Mouse (Mus musculus): ENCODE results near the gene Hus1. TPM values are rescaled to one million over a fixed set of nuclear protein-coding genes. Genes with fewer than 3 reads are reported as not detected.

Gene Hus1
- polyA plus RNA-seq, 1 experiment from 2014 or later = 23.2 TPM

DNA sequence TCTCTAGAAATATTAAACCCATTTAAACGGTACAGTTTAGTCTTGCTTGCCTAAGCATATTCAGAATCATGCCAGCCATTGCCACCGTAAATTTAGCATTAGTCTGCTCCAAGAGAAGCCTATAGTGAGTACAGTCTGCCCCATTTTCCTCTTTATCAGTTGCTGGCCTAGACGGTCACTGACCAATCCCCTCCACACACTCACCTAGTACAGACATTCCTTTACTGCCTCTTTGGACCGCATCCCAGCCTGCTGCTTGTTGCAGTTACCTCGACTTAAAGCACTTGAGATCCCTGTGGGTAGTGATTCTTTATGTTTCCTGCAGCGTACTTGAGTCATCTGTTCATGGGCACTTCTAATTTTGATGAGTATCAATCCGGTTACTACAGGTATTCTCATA is 13.8 kb upstream of the Hus1 start:
- WGBS = 88% methylated on average over 7 of the region's 7 CpGs

DNA sequence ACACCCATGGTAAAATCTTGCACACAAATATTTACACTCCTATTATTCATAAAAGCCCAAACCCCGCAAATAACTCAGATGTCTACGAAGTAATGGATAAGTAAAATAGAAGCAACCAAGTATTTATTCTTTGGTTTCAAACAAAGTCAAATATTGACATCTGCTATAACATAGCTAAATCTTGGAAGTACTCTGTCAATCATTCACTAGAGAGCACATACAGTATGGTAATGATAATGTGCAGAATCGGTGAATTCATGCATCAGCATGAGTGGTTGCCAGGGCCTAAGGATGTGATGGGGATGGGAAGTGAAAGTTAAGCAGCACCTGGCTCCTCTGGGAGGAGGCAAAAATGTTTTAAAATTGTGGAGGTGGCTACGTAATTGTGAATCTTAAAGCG is 9.2 kb upstream of the Hus1 start:
- Histone ChIP-seq H3K27me3 (ENCODE audit: low read depth, poor library complexity, severe bottlenecking) (no peaks in the 10 kb centered on the region), H3K27ac (replicated peaks) (no peak overlapping the region), H3K4me3 (no peak overlapping the region), H3K36me3 (no peaks in the 10 kb centered on the region), H3K4me1 (no peaks in the 10 kb centered on the region), H3K9me3 (replicated peaks) (no peaks in the 10 kb centered on the region)
- WGBS = 95% methylated on average over 5 of the region's 5 CpGs
- no peak for DNase-seq (ENCODE audit: low spot score)

More for the DNA sequence above, 13.8 kb upstream of the Hus1 start:
- Histone ChIP-seq H3K9me3 (replicated peaks) (no peaks in the 10 kb centered on the region), H3K4me1 (no peaks in the 10 kb centered on the region), H3K27me3 (ENCODE audit: low read depth, poor library complexity, severe bottlenecking) (no peaks in the 10 kb centered on the region), H3K36me3 (no peaks in the 10 kb centered on the region), H3K27ac (replicated peaks) (no peak overlapping the region), H3K4me3 (no peak overlapping the region)
- no peak for DNase-seq (ENCODE audit: low spot score)

DNA sequence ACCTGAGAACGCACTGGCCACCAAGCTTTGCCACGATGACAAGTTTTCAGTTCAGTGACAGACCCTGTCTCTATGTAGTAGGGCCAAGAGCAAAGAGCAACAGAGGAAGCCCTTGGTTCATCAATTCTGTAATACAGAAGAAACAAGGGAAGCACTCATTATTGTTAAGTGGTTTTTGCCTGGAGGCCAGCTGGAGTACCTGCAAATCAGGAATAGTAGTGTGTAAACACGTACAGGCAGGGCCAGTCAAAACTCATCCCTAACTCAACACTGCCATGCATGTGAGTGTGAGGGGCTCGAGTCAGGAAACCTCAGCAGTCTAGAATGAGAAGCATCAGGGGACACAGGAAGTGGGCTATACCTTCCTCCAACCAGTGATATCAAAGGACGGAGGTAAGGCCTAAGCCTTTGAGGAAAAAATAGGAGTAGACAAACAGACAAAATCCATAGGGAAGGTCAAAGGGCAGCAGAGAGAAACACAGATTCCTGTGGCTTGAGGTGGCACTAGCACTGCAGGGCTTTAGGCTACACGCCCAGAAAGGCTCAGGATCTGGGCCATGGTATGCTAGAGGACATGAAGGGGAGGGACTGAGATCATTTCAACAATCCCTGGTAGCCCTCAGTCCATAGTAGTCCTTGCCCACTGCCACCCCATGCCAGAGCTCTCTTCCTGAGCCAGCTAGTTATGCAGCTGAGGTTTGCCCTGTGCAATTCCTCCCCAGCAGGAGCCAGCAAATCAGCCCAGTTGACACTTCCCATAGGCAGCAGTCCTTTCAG is 7.7 kb upstream of the Hus1 start:
- no peaks in the 10 kb centered on the region for H3K27me3 ChIP-seq (ENCODE audit: low read depth, poor library complexity, severe bottlenecking)
- WGBS = 75% methylated on average over 6 of the region's 6 CpGs
- H3K27ac ChIP-seq (replicated peaks) = no peak overlapping the region
- no peaks in the 10 kb centered on the region for H3K9me3 ChIP-seq (replicated peaks)
- H3K36me3 ChIP-seq = no peaks in the 10 kb centered on the region
- H3K4me1 ChIP-seq = no peaks in the 10 kb centered on the region
- DNase-seq (ENCODE audit: low spot score) = no peak
- H3K4me3 ChIP-seq = no peak overlapping the region

DNA sequence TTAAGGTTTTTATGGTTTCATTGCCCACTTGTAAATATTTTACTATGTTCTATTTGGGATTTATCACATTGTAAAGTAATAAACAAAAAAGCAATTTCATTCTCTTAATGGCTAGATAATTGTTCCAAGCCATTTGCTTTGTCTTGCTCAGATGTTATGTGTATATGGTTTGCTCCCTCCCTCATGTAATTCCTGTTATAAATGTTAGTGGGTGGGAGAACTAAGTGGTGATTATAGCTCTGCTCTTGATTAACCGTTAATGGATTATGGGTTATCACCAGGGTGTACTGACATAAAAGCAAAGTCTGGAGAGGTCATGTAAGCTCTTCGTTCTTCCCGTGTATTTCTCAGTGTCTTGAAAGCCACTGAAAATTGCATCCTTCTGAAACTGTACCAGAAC is 3.7 kb upstream of the Hus1 start:
- no peak overlapping the region for H3K27ac ChIP-seq (replicated peaks)
- H3K36me3 ChIP-seq = no peaks in the 10 kb centered on the region
- H3K27me3 ChIP-seq (ENCODE audit: low read depth, poor library complexity, severe bottlenecking) = no peaks in the 10 kb centered on the region
- H3K4me3 ChIP-seq = no peak overlapping the region
- WGBS = 89% methylated on average over 3 of the region's 3 CpGs
- no peak for DNase-seq (ENCODE audit: low spot score)
- peaks cover 10% of the 10 kb centered on the region for H3K4me1 ChIP-seq
- no peaks in the 10 kb centered on the region for H3K9me3 ChIP-seq (replicated peaks)

DNA sequence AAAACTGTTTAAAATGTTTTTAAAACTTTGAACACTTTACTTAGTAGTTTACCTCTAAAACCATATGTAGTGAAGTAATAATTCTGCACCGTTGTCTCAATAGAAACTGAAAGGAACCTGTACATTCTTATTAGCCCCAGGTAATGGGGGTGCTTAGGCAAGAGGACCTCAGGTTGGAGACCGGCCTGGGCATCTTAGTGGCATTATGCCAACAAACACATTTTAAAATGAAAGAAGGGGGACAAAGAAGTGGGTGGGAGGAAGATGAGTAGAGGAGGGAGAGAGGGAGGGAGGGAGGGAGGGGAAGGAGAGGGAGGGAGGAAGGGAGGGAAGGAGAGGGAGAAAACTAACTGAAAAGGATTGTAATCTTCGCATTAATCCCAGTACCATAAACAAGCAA is 357 bp upstream of the Hus1 start:
- H3K9me3 ChIP-seq (replicated peaks) = no peaks in the 10 kb centered on the region
- under 1% methylated on average over 3 of the region's 3 CpGs for WGBS
- H3K27me3 ChIP-seq (ENCODE audit: low read depth, poor library complexity, severe bottlenecking) = no peaks in the 10 kb centered on the region
- H3K36me3 ChIP-seq = peaks cover 24% of the 10 kb centered on the region
- H3K4me1 ChIP-seq = peaks cover 26% of the 10 kb centered on the region
- H3K27ac ChIP-seq (replicated peaks) = peak overlapping the region; percentile 97
- peak; percentile 30 for DNase-seq (ENCODE audit: low spot score)
- peak overlapping the region; percentile 77 for H3K4me3 ChIP-seq

DNA sequence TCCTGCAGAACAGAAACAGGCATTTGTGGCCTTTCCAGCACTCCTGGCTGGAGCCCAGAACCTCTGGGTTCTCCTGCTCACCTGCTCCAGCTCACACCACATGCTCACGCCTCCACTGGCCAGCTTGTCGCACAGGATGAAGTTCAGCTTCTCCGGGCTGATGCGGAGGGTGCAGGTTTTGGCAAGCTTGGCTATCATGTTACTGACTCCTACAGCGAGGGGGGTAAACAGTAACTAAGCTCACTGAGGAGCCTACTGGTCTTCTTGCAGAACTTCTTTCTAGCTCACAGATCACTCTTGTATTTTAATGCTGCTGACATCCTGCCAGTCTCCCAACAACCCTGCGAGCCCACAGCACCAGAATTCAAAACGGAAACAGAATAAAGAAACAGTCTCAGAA is 575 bp downstream of the Hus1 start:
- H3K4me3 ChIP-seq = peak overlapping the region; percentile 77
- H3K9me3 ChIP-seq (replicated peaks) = no peaks in the 10 kb centered on the region
- 0% methylated on average over 7 of the region's 7 CpGs for WGBS
- no peaks in the 10 kb centered on the region for H3K27me3 ChIP-seq (ENCODE audit: low read depth, poor library complexity, severe bottlenecking)
- peaks cover 26% of the 10 kb centered on the region for H3K4me1 ChIP-seq
- peak overlapping the region; percentile 97 for H3K27ac ChIP-seq (replicated peaks)
- DNase-seq (ENCODE audit: low spot score) = no peak
- H3K36me3 ChIP-seq = peaks cover 34% of the 10 kb centered on the region

DNA sequence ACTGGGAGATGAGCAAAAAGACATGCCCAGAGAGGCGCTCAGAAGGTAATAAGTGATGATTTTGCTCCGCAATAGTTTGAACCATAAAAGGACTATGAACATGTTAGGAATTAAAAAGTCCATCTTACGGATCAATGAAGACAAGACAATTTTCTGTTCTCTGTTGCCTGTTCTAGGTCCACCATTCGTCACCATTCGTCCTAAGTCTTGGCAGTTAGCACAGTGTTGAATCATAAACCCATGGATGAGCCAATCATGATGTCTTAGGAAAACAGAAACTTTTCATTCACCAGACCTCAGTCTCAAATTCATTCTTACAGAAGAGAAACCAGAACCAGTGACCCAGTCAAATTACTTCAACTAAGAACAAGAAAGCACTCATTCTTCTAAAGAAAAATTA is 2.2 kb downstream of the Hus1 start:
- no peak for DNase-seq (ENCODE audit: low spot score)
- Histone ChIP-seq H3K9me3 (replicated peaks) (no peaks in the 10 kb centered on the region), H3K4me3 (no peak overlapping the region), H3K27ac (replicated peaks) (no peak overlapping the region), H3K36me3 (peaks cover 50% of the 10 kb centered on the region), H3K4me1 (peaks cover 26% of the 10 kb centered on the region), H3K27me3 (ENCODE audit: low read depth, poor library complexity, severe bottlenecking) (no peaks in the 10 kb centered on the region)
- 96% methylated on average over 5 of the region's 5 CpGs for WGBS

DNA sequence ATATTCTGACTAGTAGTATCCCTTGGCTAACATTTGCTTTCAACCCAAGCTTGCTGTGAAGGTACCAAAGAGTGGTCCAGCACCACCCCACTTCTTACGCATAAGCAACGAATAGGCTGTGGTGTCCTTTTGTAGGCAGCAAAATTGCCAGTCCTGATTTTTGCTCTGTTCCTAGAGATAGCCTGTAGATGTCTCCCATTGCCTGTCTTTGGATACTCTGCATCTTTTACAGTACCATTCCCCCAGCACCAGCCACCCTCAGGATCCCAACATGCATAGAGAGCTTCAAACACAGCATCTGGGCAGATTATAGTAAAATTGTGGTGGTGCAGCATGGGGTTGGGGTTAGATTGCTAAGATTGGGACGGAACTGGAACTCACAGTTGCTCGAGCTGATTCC is 22.9 kb downstream of the Hus1 start:
- 70% methylated on average over 4 of the region's 4 CpGs for WGBS
- Histone ChIP-seq H3K27ac (replicated peaks) (no peak overlapping the region), H3K36me3 (peaks cover 27% of the 10 kb centered on the region), H3K4me1 (peaks cover 26% of the 10 kb centered on the region), H3K4me3 (no peak overlapping the region), H3K27me3 (ENCODE audit: low read depth, poor library complexity, severe bottlenecking) (0 out of 2 replicates have a peak, but pooled peaks cover 9% of the 10 kb centered on the region), H3K9me3 (replicated peaks) (no peaks in the 10 kb centered on the region)
- no peak for DNase-seq (ENCODE audit: low spot score)

DNA sequence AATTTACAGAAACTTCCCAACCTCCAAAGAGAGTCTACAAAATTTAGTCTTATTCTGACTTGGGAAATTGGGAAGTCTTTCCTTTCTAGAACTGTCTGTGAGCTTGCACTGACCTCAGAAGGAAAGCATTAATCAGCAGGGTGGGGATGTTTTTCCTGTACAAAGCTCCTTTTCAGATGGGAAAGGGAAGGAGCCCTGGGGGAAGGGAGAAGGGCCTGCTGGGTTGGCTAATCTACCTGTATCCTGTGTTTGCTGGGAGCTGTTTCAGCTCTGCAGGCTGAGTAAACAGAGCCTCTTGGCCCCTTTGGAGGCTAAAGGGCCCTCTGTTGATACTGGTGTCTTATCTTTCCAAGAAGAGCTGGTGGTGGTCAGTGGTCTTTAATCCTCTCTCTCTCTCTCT is 24.9 kb downstream of the Hus1 start:
- H3K4me1 ChIP-seq = peaks cover 26% of the 10 kb centered on the region
- H3K27me3 ChIP-seq (ENCODE audit: low read depth, poor library complexity, severe bottlenecking) = 0 out of 2 replicates have a peak, but pooled peaks cover 9% of the 10 kb centered on the region
- H3K9me3 ChIP-seq (replicated peaks) = no peaks in the 10 kb centered on the region
- no peak overlapping the region for H3K27ac ChIP-seq (replicated peaks)
- no peak for DNase-seq (ENCODE audit: low spot score)
- no peak overlapping the region for H3K4me3 ChIP-seq
- H3K36me3 ChIP-seq = peaks cover 7% of the 10 kb centered on the region

DNA sequence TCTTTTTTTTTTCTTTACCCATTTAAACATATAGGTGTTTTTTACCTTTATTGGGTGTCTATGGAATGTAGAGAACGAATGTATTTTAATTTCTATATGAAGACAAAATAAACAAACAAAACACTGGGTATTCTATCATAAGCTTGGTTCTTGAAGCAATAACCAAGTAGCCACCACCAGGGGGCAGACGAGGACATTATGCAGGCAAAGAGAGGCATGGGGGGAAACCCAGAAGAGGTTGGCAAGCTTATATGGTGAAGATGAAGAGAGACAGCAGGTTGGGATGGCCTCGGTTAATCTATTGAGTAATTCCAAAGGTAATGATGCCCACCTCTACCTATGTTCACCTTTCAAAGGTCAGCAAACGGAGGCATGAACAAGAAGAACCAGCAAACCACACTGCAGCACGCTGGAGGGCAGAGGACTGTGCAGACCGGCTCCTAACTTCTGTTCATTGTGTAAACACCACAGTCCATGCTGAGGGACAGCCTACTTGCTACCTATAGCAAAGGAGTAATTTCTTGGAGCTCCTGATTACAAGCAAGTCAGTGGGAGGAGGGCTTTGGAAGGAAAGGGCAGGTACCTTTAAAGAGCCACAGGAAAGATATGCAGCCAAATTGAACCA is 27.6 kb downstream of the Hus1 start:
- no peaks in the 10 kb centered on the region for H3K9me3 ChIP-seq (replicated peaks)
- no peaks in the 10 kb centered on the region for H3K36me3 ChIP-seq
- peaks cover 24% of the 10 kb centered on the region for H3K4me1 ChIP-seq
- H3K4me3 ChIP-seq = no peak overlapping the region
- 0 out of 2 replicates have a peak, but pooled peaks cover 9% of the 10 kb centered on the region for H3K27me3 ChIP-seq (ENCODE audit: low read depth, poor library complexity, severe bottlenecking)
- DNase-seq (ENCODE audit: low spot score) = peak; percentile 70
- 48% methylated on average over 6 of the region's 6 CpGs for WGBS
- H3K27ac ChIP-seq (replicated peaks) = no peak overlapping the region

DNA sequence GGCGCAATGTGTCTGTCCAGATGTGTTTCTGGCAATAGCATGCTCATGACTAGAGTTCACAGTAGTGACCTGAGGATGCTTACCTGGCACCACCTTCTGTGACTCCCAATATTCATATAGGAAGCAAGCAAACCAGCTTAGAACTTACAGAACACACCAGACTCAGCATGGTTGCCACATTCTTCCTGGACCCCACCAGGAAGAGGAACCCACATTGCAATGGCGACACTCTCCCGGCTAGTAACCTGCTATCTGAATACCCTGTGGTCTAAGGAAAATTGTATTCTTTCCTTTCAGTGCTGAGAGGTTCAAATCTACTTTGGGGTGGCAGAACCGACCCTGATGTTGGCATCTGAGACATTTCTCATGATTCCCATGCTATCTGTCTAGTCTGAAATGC is 32.8 kb downstream of the Hus1 start:
- Histone ChIP-seq H3K4me1 (peaks cover 13% of the 10 kb centered on the region), H3K36me3 (no peaks in the 10 kb centered on the region), H3K4me3 (no peak overlapping the region), H3K27me3 (ENCODE audit: low read depth, poor library complexity, severe bottlenecking) (no peaks in the 10 kb centered on the region), H3K9me3 (replicated peaks) (no peaks in the 10 kb centered on the region), H3K27ac (replicated peaks) (no peak overlapping the region)
- no peak for DNase-seq (ENCODE audit: low spot score)
- 88% methylated on average over 4 of the region's 4 CpGs for WGBS

DNA sequence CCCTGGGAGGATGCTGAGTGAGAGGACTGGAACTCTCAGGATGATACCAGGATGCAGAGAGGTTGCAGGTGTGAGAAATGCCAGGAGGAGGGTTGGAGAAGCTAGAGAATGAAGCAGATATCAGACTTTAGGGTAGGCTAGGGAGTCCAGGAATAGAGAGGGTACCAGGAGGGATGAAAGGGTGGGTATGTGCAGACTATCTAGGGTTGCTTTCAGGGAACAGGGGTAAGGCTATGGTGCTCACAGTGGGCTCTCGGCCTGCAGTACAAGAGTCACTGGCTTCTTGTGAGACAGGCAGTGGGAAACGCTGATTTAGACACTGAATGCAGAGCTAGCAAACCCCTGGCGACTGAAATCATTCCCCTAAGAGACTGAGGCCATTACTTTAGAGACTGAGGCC is 37.8 kb downstream of the Hus1 start, which contains the start of gene Pkd1l1:
Pkd1l1 (minus strand) TSS at position 101 of the 400 bp plus-strand sequence.
- Histone ChIP-seq H3K4me1 (peaks cover 15% of the 10 kb centered on the region), H3K27me3 (ENCODE audit: low read depth, poor library complexity, severe bottlenecking) (no peaks in the 10 kb centered on the region), H3K4me3 (no peak within 1 kb of the TSS), H3K9me3 (replicated peaks) (no peaks in the 10 kb centered on the region), H3K36me3 (no peaks in the 10 kb centered on the region), H3K27ac (replicated peaks) (no peak within 1 kb of the TSS; the same call in 1 of the 2 replicates)
- WGBS = 70% methylated on average over 3 of the region's 3 CpGs
- no peak for DNase-seq (ENCODE audit: low spot score)

DNA sequence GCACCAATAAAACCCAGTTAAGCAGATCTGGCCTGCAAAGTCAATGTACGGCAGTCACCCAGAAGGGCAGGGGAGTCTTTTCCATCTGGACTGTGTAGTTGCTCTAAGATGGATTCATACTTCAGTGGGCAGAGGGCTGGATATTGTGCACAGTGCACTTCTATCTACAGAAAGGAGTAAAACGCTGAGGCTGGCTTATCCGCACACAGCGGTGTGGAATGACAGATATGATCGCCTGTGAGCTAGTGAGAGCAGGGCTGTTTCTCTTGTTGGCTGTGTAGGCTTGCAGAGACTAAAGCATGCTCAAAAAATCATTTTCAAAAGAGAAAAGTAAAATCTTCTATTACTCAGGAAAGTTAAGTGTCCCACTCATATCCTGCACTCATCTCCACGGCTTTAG is 38.9 kb downstream of the Hus1 start:
- H3K4me3 ChIP-seq = no peak overlapping the region
- H3K36me3 ChIP-seq = no peaks in the 10 kb centered on the region
- H3K9me3 ChIP-seq (replicated peaks) = no peaks in the 10 kb centered on the region
- no peaks in the 10 kb centered on the region for H3K27me3 ChIP-seq (ENCODE audit: low read depth, poor library complexity, severe bottlenecking)
- no peak for DNase-seq (ENCODE audit: low spot score)
- WGBS = 92% methylated on average over 6 of the region's 6 CpGs
- H3K4me1 ChIP-seq = peaks cover 15% of the 10 kb centered on the region
- H3K27ac ChIP-seq (replicated peaks) = no peak overlapping the region

All from midbrain, embryonic 10.5 days (tissue).